Comparison of ENCODE assay signal across 9 mouse cellular contexts in the genomic region with DNA sequence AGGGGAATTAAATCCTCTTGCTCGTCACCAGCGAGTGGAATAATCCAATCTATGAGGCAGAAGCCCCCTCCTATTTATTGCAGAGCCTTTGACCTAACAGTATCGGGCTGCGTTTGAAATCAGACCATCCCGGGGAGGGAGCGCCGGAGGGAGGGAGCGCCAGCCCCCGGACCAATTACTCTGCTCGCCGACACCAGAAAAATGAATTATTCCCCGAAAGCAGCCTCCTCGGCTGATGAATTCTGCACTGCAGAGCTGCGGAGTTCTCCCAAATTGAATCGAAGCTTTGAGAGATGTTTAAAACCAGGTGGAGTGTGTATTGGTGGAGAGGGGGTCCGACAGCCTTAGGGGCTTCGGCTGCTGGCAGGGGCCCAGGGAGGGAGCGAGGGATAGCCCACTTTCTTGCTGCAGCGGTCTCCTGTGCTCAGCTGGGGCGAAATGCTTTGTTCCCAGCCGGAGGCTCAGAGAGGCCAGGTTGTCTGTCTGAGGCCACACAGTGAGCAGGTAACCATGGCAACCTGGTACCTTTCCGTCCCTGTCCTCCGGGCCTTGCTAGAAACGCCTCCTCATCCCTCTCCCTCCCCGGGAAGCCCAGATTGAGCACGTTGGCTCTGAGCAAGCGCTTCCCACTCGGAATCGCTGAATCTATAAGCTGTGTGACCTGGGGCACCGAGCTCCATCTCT. TPM values are rescaled to one million over a fixed set of nuclear protein-coding genes. Genes with fewer than 3 reads are reported as not detected.
DNase-seq lines count a peak whose midpoint lies in the region; ATAC-seq and TF ChIP-seq lines count a peak whose summit lies in the region.
"Had no signal": no experiment of that assay in that cellular context is flagged by ENCODE, and none has a peak within 500 bp of the region (broad histone marks: within the 10 kb centered on the region; RNA-seq: fewer than 3 reads in every experiment).

No protein-coding gene starts in this region.

- DNase-seq in cerebellum, adult 11 months: peak; percentile 39
- peak; percentile 40 for DNase-seq in embryo, embryonic 10.5 days (ENCODE audit: low spot score)
- no peak for DNase-seq in layer of hippocampus, adult 2 months (ENCODE audit: low spot score in 2 of 2)
- peak; percentile 61 for DNase-seq in neural tube, embryonic 11.5 days (ENCODE audit: low spot score)
- no peak for DNase-seq in ovary, adult 18-20 months (ENCODE audit: low spot score)
- no peak for DNase-seq in heart, adult 9 months (ENCODE audit: low spot score in 2 of 2)

- ATAC-seq in neural tube, embryonic 11.5 days (ENCODE audit: insufficient read depth, low FRiP score, low TSS enrichment): peak; percentile 24; the same call in 1 of the 2 replicates
- ATAC-seq in megakaryocyte progenitor cell, adult 5-6 weeks (replicated peaks; ENCODE audit: poor library complexity): no peak

- TF ChIP-seq CTCF in layer of hippocampus, adult 2 months (conservative IDR thresholded peaks at IDR 0.05): no peak

- H3K9ac ChIP-seq in neural tube, embryonic 11.5 days (ENCODE audit: low read length): peak overlapping the region; percentile 50

- H3K4me3 ChIP-seq in layer of hippocampus, adult 2 months: peak overlapping the region; percentile 44
- H3K4me3 ChIP-seq in neural tube, embryonic 11.5 days (ENCODE audit: low read depth, low read length): 0 out of 2 replicates have a peak overlapping the region, but pooled peaks have one; percentile 5
- H3K4me3 ChIP-seq: myocyte had no signal

- H3K4me2 ChIP-seq in neural tube, embryonic 11.5 days (ENCODE audit: low read depth): peak overlapping the region; percentile 34

- peak overlapping the region; percentile 80 for H3K27ac ChIP-seq in layer of hippocampus, adult 2 months
- H3K27ac ChIP-seq in neural tube, embryonic 11.5 days (ENCODE audit: low read depth, low read length): peak overlapping the region; percentile 51; the same call in 1 of the 2 replicates
- H3K27ac ChIP-seq: kidney, postnatal 0 days had no signal

- H3K36me3 ChIP-seq in neural tube, embryonic 11.5 days (ENCODE audit: control insufficient read depth, insufficient read depth, low read length): no peaks in the 10 kb centered on the region

- H3K9me3 ChIP-seq in neural tube, embryonic 11.5 days (ENCODE audit: control insufficient read depth, low read length): no peaks in the 10 kb centered on the region

- no peaks in the 10 kb centered on the region; the same call in 1 of the 2 replicates for H3K4me1 ChIP-seq in neural tube, embryonic 11.5 days (ENCODE audit: control insufficient read depth, insufficient read depth, low read length)

- H3K27me3 ChIP-seq in neural tube, embryonic 11.5 days (ENCODE audit: control insufficient read depth, insufficient read depth, low read length): peaks cover 18% of the 10 kb centered on the region

- WGBS in neural tube, embryonic 11.5 days: under 1% methylated on average over 30 of the region's 30 CpGs

RNA-seq across cellular contexts. Expression of a gene that starts 13.5 kb away (rescaled TPM):
- 100 to 1,000 TPM in 1 of 2 experiments, 10 to 100 TPM in 1; 99.8 to 106 TPM for total RNA-seq in layer of hippocampus, adult 2 months (2021)
- 1.3 and 2.8 TPM in 2 replicates for polyA plus RNA-seq in neural tube, embryonic 11.5 days (2014; fragmentation: Nextera tagmentation; extraction: Ambion mirVana)
- total RNA-seq in megakaryocyte progenitor cell, adult 5-6 weeks (2015): not detected in 2 replicates
- not detected in 2 replicates for total RNA-seq in megakaryocyte progenitor cell, adult 5-6 weeks (2017)

RNA-seq across cellular contexts. Expression of a gene that starts 13.7 kb away (rescaled TPM):
- 100 to 1,000 TPM; 136 to 141 TPM for total RNA-seq in layer of hippocampus, adult 2 months (2021)
- polyA plus RNA-seq in neural tube, embryonic 11.5 days (2014; fragmentation: Nextera tagmentation; extraction: Ambion mirVana): 59.6 and 60.8 TPM in 2 replicates
- 1.0 and 3.0 TPM in 2 replicates for total RNA-seq in megakaryocyte progenitor cell, adult 5-6 weeks (2015)
- total RNA-seq in megakaryocyte progenitor cell, adult 5-6 weeks (2017): 0.81 and 1.6 TPM in 2 replicates

RNA-seq across cellular contexts. Expression of a gene that starts 22.0 kb away (rescaled TPM):
- 10 to 100 TPM; 25.4 to 29.8 TPM for total RNA-seq in layer of hippocampus, adult 2 months (2021)
- polyA plus RNA-seq in neural tube, embryonic 11.5 days (2014; fragmentation: Nextera tagmentation; extraction: Ambion mirVana): 11.7 and 13.9 TPM in 2 replicates
- 19.6 and 20.1 TPM in 2 replicates for total RNA-seq in megakaryocyte progenitor cell, adult 5-6 weeks (2015)
- 9.1 and 11.5 TPM in 2 replicates for total RNA-seq in megakaryocyte progenitor cell, adult 5-6 weeks (2017)

RNA-seq across cellular contexts. Expression of a gene that starts 43.5 kb away (rescaled TPM):
- 1 to 10 TPM in 1 of 2 experiments, under 1 TPM in 1; 0.83 to 1.0 TPM for total RNA-seq in layer of hippocampus, adult 2 months (2021)
- polyA plus RNA-seq in neural tube, embryonic 11.5 days (2014; fragmentation: Nextera tagmentation; extraction: Ambion mirVana): 9.8 and 10.5 TPM in 2 replicates
- not detected in 2 replicates for total RNA-seq in megakaryocyte progenitor cell, adult 5-6 weeks (2015)
- total RNA-seq in megakaryocyte progenitor cell, adult 5-6 weeks (2017): not detected in 2 replicates

RNA-seq across cellular contexts. Expression of a gene that starts 43.8 kb away (rescaled TPM):
- 10 to 100 TPM; 13.8 to 14.5 TPM for total RNA-seq in layer of hippocampus, adult 2 months (2021)
- 71.7 and 78.3 TPM in 2 replicates for polyA plus RNA-seq in neural tube, embryonic 11.5 days (2014; fragmentation: Nextera tagmentation; extraction: Ambion mirVana)
- total RNA-seq in megakaryocyte progenitor cell, adult 5-6 weeks (2015): 28.7 and 34.0 TPM in 2 replicates
- 6.6 and 8.1 TPM in 2 replicates for total RNA-seq in megakaryocyte progenitor cell, adult 5-6 weeks (2017)

Comparison
In these comparisons a context has a peak if more than half of its experiments do, and no peak if none do; other contexts are left out.
1. DNase-seq: peak in cerebellum, adult 11 months (single experiment), embryo, embryonic 10.5 days (single experiment) and neural tube, embryonic 11.5 days (single experiment); none in layer of hippocampus, adult 2 months (0 of 2), ovary, adult 18-20 months (single experiment) and heart, adult 9 months (0 of 2).
2. RNA of a gene that starts 13.5 kb away (total RNA-seq): 99.8 to 106 TPM in layer of hippocampus, adult 2 months; not detected in megakaryocyte progenitor cell, adult 5-6 weeks; every median in the first group is over 100 times any median in the second.
3. RNA of a gene that starts 13.7 kb away (total RNA-seq): 136 to 141 TPM in layer of hippocampus, adult 2 months; 0.81 to 3.0 TPM in megakaryocyte progenitor cell, adult 5-6 weeks; every median in the first group is over 10 times any median in the second.